Mouse (Mus musculus): ENCODE results near the gene Crb1.

Gene Crb1

DNA sequence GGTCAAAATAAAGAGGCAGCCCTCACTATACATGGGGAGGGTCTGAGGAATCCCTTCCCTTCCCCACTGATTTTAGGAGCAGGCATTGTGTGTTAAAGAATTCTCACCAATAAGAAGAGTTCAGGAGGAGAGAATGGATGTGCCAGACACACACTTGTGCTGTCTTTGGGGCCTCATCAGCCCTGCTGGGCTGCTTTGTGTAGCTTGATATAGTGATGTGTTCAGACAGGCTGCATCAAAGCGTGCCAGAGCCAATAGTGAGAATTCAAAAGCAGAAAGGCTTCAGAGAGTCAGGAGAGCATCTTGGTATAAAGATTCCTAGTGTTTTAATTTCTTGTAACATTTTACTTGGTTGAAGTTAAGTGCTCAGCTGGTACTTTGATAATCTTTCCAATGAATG, 85.3 kb downstream of the Crb1 start:
- no peak for DNase-seq (ENCODE audit: low read depth, low spot score)
- Histone ChIP-seq H3K36me3 (ENCODE audit: control insufficient read depth, insufficient read depth, low read length, poor library complexity, severe bottlenecking) (no peaks in the 10 kb centered on the region), H3K27me3 (ENCODE audit: control insufficient read depth, insufficient read depth, low read length, poor library complexity, severe bottlenecking) (no peaks in the 10 kb centered on the region)

- H3K27me3 ChIP-seq (ENCODE audit: control insufficient read depth, insufficient read depth, low read length, poor library complexity, severe bottlenecking): no peaks in the 10 kb centered on the region
- H3K36me3 ChIP-seq (ENCODE audit: control insufficient read depth, insufficient read depth, low read length, poor library complexity, severe bottlenecking): no peaks in the 10 kb centered on the region
- DNase-seq (ENCODE audit: low read depth, low spot score): no peak
Measured at GRCm38 (mm10) chr1:139276619-139277320, 100.1 kb downstream of the Crb1 start.

GRCm38 (mm10) chr1:139267844-139268243, 109.1 kb downstream of the Crb1 start:
- peak; percentile 81 for DNase-seq (ENCODE audit: low read depth, low spot score)
- Histone ChIP-seq H3K36me3 (ENCODE audit: control insufficient read depth, insufficient read depth, low read length, poor library complexity, severe bottlenecking) (no peaks in the 10 kb centered on the region), H3K27me3 (ENCODE audit: control insufficient read depth, insufficient read depth, low read length, poor library complexity, severe bottlenecking) (no peaks in the 10 kb centered on the region)

- Histone ChIP-seq H3K36me3 (ENCODE audit: control insufficient read depth, insufficient read depth, low read length, poor library complexity, severe bottlenecking) (no peaks in the 10 kb centered on the region), H3K27me3 (ENCODE audit: control insufficient read depth, insufficient read depth, low read length, poor library complexity, severe bottlenecking) (no peaks in the 10 kb centered on the region)
- DNase-seq (ENCODE audit: low read depth, low spot score): no peak
Measured at GRCm38 (mm10) chr1:139264245-139264644, 112.7 kb downstream of the Crb1 start.

GRCm38 (mm10) chr1:139263158-139263557, 113.7 kb downstream of the Crb1 start:
- H3K27me3 ChIP-seq (ENCODE audit: control insufficient read depth, insufficient read depth, low read length, poor library complexity, severe bottlenecking): no peaks in the 10 kb centered on the region
- DNase-seq (ENCODE audit: low read depth, low spot score): no peak
- no peaks in the 10 kb centered on the region for H3K36me3 ChIP-seq (ENCODE audit: control insufficient read depth, insufficient read depth, low read length, poor library complexity, severe bottlenecking)

DNA sequence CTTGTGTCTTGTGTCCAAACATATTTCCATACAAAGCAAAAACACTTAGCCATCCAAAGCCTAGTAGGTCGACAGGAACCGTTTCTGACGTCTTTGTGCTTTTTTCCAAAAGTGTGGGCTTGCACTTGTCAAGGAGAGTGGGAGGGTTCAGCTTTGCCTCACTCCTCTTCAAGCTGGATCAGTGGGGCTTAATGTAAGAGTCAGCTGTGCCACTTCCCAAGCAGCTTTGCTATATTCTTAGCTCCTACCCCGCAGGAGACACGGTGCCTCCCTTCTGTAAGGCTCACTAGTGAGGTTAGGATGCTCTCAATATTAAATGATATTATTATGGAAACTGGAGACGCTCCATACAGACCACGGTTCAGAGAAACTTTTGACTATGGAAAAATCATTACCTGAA, 121.3 kb downstream of the Crb1 start:
- Histone ChIP-seq H3K36me3 (ENCODE audit: control insufficient read depth, insufficient read depth, low read length, poor library complexity, severe bottlenecking) (no peaks in the 10 kb centered on the region), H3K27me3 (ENCODE audit: control insufficient read depth, insufficient read depth, low read length, poor library complexity, severe bottlenecking) (no peaks in the 10 kb centered on the region)
- DNase-seq (ENCODE audit: low read depth, low spot score): no peak

GRCm38 (mm10) chr1:139252041-139252440, 124.9 kb downstream of the Crb1 start:
- H3K27me3 ChIP-seq (ENCODE audit: control insufficient read depth, insufficient read depth, low read length, poor library complexity, severe bottlenecking): no peaks in the 10 kb centered on the region
- no peaks in the 10 kb centered on the region for H3K36me3 ChIP-seq (ENCODE audit: control insufficient read depth, insufficient read depth, low read length, poor library complexity, severe bottlenecking)
- DNase-seq (ENCODE audit: low read depth, low spot score): no peak

GRCm38 (mm10) chr1:139249159-139249558, 127.7 kb downstream of the Crb1 start:
- Histone ChIP-seq H3K27me3 (ENCODE audit: control insufficient read depth, insufficient read depth, low read length, poor library complexity, severe bottlenecking) (no peaks in the 10 kb centered on the region), H3K36me3 (ENCODE audit: control insufficient read depth, insufficient read depth, low read length, poor library complexity, severe bottlenecking) (no peaks in the 10 kb centered on the region)
- DNase-seq (ENCODE audit: low read depth, low spot score): no peak

- Histone ChIP-seq H3K36me3 (ENCODE audit: control insufficient read depth, insufficient read depth, low read length, poor library complexity, severe bottlenecking) (no peaks in the 10 kb centered on the region), H3K27me3 (ENCODE audit: control insufficient read depth, insufficient read depth, low read length, poor library complexity, severe bottlenecking) (no peaks in the 10 kb centered on the region)
- no peak for DNase-seq (ENCODE audit: low read depth, low spot score)
Measured at GRCm38 (mm10) chr1:139246723-139247380, 130.0 kb downstream of the Crb1 start.

DNA sequence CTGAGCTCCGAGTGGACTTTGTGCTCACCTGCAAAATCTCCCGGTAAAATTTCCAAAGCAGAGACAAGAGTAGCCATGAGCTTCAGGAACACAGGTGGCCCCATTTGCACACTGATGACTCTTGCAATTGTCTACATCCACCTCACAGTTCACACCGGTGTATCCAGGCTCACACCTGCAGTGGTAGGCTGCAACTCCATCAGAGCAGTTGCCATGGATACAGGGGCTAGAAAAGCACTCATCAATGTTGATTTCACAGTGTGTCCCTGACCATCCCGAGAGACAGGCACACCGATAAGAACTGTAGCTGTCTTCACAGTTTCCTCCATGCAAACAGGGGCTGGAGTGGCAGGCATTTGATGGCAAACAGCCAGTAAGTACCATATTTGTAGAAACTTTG, 140.1 kb downstream of the Crb1 start:
- DNase-seq (ENCODE audit: low read depth, low spot score): no peak
- Histone ChIP-seq H3K36me3 (ENCODE audit: control insufficient read depth, insufficient read depth, low read length, poor library complexity, severe bottlenecking) (no peaks in the 10 kb centered on the region), H3K27me3 (ENCODE audit: control insufficient read depth, insufficient read depth, low read length, poor library complexity, severe bottlenecking) (no peaks in the 10 kb centered on the region)

DNA sequence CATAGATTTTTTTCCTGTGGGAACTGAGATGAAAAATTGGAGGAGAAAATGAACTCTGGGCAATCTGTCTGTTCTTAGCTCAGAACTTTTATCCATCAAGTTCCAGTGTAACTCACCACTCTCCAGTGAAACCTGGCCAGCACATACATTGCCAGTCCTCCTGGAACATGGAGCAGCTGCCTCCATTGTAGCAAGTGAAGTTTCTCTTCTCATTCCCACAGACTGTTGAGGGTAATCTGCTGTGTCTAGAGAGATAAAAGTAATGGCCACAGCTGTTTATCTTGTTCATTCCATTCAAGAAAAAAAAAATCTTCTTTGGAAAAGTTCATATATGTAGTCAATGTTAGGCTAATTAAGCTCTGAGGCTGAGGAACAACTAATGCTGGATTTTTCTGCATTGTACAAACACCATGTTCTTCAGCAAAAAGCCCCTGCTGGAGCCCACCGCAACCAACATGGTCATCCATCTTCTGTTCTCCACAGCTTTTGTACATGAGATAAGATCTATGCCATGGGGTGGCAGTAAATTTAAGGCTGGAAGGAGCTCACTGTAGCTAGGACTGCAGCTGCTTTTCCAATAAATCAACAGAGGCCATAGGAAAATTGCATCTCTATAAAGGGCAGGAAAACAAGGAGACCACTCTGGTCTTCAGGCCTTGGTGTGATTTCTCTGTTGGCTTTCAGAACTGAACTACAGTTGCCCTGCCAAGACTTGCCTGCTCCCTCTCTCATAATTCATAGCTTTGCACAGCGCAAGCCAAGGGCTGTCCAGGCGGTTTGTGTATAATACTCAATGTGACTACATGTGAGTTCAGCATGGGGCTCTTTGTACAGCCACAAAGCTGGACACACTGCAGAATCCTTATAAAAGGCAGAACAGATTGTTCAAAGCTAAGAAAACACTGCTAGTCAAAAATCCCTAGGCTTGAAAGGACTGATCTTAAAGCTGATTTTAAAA, 142.0 kb downstream of the Crb1 start:
- H3K27me3 ChIP-seq (ENCODE audit: control insufficient read depth, insufficient read depth, low read length, poor library complexity, severe bottlenecking): no peaks in the 10 kb centered on the region
- DNase-seq (ENCODE audit: low read depth, low spot score): no peak
- no peaks in the 10 kb centered on the region for H3K36me3 ChIP-seq (ENCODE audit: control insufficient read depth, insufficient read depth, low read length, poor library complexity, severe bottlenecking)

DNA sequence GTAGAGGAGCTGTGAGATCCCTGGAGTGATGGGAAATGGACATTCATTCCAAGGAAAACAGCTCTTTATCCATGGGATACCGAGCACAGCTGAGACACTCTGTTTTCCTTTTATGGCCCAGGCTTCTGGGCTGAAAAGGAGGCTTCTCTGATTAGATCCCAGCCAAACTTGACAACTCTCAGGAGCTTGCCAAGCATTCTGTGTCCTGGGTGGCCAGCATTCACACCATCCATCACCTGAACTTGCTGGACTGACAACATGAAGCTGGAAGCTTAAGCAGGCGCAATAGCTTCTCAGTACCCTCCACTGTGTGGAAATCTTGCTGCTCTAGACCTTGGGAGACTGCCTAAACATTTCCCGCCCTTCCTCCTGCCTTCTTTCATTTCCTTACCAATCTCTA, 144.3 kb downstream of the Crb1 start:
- no peak for DNase-seq (ENCODE audit: low read depth, low spot score)
- H3K27me3 ChIP-seq (ENCODE audit: control insufficient read depth, insufficient read depth, low read length, poor library complexity, severe bottlenecking): no peaks in the 10 kb centered on the region
- H3K36me3 ChIP-seq (ENCODE audit: control insufficient read depth, insufficient read depth, low read length, poor library complexity, severe bottlenecking): no peaks in the 10 kb centered on the region

- Histone ChIP-seq H3K27me3 (ENCODE audit: control insufficient read depth, insufficient read depth, low read length, poor library complexity, severe bottlenecking) (no peaks in the 10 kb centered on the region), H3K36me3 (ENCODE audit: control insufficient read depth, insufficient read depth, low read length, poor library complexity, severe bottlenecking) (no peaks in the 10 kb centered on the region)
- DNase-seq (ENCODE audit: low read depth, low spot score): no peak
Measured at GRCm38 (mm10) chr1:139224309-139224949, 152.5 kb downstream of the Crb1 start.

- DNase-seq (ENCODE audit: low read depth, low spot score): no peak
- Histone ChIP-seq H3K27me3 (ENCODE audit: control insufficient read depth, insufficient read depth, low read length, poor library complexity, severe bottlenecking) (no peaks in the 10 kb centered on the region), H3K36me3 (ENCODE audit: control insufficient read depth, insufficient read depth, low read length, poor library complexity, severe bottlenecking) (no peaks in the 10 kb centered on the region)
Measured at GRCm38 (mm10) chr1:139223804-139224203, 153.1 kb downstream of the Crb1 start.

Data from splenic B cell, adult 2 months (primary cell).